Mouse (Mus musculus) thymus, adult 18-20 months (tissue): Measurements from ENCODE around the gene Wdr78.
A peak's percentile ranks its signal among the peaks of the same experiment; 100 is the strongest.

ENCODE experiments used
- DNase-seq, 2 experiments: peaks; one replicate each; pipeline ENCODE4 v3.0.0; 2022; ENCODE audit warnings: mixed read lengths in 2 of 2

Gene Wdr78

DNA sequence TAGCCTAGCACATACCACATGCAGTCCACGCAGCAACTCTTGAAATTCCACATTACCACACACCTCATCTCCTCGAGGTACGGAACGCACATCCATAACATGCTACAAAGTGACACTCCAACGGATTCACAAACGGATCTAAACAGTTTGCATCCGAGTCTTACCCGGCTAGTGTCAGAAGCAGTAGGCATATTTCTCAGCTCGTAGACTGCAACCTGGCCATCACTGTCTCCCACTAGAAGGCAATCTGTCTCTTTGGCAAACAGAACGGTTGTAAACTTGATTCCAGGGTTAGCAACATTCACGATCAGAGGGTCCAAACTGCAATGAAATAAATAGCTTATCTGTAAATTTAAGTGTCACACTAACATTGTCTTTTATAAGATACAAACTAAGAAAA, 66.3 kb downstream of the Wdr78 start:
- no peak for DNase-seq

DNA sequence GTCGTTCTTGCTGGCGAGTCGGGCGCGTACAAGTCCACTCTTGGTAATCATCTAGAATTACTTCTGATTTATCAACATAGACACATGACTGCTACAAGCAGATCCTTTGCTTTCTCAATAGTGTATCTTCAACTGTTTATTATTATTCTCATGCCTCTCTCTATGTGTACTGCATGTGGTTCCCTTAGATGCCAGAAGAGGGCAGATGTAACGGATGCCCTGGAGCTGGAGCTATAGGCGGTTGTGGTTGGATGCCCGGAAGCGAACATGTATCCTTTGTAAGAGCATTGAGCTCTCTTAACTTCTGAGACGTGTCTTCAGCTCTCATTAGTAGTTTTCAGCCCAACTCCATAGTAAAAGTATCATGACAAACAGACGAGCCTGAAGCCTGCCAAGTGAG, 71.4 kb downstream of the Wdr78 start:
- DNase-seq: no peak

DNA sequence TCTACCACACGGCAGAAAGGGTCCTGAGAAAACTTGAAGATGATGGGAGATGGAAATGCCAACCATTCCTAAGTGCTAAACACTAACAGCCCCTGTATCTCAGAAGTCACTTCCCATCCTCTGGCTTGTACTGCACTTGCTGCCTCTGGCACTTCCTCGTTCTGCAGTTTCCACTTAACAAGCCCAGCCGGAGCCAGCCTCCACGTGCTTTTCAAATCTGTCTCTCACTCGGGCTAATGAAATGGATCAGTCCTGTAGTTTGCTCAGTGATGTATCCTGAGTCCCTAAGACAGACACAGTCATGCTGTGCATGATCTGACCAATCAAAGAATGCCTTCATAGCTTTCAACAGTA, 74.5 kb downstream of the Wdr78 start:
- peak in 1 of 2 experiments; percentile 35 for DNase-seq

DNA sequence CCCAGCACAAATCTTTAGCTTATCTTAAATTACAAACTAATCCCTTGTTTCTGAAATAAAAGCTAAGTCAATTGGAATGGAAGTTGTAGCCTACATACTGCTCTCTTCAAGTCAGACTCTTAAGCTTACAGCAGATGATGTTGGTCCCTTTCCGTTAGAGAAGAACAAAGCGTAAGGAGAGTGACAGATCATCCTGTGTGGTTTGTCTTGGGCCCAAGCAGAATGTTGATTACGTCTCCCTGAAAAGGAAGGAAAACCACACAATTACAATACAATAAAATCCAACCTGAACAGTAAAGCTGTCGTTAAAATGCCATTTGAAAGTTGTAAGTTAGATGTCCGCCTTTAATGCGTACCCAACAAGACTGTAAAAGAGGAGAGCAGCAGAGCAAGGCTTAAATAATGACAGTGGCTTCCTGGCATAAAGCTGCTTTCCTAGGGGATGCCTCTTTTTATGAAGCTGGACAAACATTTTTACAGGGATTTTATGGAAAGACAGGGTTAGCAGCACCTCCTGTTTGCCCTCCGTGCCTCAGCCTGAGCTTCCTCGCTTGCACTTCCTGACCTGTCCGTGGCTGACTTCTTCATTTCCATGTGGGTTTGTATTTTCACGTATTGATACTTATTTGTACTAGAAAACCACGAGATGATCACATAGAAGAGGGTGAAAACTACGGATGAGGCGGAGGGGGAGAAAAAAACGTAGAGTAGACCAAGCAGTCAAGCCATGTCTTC, 75.1 kb downstream of the Wdr78 start:
- DNase-seq: no peak

DNA sequence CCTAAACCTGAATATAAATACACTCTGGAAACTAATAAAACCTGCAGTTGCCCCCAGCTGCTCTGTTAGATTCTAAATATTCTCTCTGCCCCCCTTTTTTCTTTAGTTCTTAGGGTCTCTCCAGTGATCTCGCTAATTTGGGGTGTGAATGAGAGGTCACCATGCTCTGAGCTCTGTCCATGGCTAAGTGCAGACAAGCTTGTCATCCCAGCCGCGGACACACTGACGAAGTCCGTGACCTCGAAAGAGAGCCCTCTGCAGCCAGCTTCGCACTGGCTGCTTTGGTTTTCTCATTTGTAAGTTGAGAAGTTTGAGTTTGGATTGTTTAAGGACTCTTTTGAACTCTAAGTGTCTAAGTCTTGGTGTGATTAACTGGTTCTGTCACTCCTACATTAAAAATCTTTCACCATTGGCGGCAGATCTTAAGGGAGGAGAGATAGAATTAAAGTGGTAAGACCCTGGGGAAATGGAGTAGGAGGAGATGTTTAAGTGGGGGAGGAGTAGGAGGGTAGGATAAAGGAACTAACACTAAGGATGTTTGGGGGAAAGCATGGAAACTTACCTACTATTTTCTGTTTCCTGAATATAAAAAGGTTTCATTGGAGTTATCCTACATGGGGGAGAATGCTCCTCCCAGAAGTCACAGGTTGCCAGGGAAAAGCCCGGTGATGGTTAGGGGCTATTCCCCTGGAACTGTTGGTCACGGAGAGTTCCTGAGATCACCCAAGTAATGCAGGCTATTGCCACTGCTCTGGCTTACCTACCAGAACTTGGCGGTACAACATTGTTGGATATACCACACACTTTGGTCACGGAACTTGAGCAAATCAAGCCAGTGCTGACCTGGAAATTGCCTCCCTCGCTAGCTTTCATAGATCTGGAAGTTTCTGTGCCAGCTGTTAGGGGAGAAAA, 85.9 kb downstream of the Wdr78 start:
- no peak for DNase-seq

DNA sequence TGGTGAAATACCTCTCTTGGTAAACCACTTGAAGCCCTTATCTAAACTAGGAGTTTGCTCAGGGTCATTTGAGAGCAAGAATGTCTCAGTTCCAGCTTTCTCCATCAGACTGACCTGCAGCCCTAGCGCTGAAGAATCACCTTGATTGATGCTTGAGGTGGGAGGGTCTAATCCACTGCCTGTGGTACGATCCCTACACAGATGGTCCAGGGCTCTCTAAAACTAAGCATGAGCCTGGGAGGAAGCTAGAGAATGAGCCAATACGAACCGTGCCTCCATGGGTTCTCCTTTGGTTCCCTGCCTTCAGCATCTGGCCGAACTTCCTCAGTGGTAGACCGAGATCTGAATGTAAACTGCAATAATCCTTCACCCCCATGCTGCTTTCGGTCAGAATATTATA, 86.6 kb downstream of the Wdr78 start:
- DNase-seq: no peak

DNA sequence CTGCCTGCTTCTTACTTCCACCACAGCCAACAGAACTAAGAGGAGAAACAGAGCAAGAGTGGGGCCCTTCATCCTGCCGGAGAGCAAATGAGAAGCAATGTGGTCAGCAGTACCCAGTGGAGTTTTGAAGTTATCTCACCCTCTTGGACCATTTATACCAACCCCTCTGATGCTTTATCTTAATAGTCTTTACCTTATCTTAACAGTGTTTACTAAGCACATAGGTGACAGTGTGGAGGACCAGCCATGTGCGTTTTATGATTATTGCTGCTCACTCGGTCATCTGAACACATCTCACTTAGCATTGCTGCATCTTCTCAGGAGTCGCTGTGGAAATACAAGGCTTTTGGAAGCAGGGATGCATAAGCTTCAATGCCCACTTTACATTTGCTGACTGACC, 87.7 kb downstream of the Wdr78 start, which contains the start of gene Insl5:
Gene Insl5 (minus strand): TSS at position 222 of the 400 bp plus-strand sequence.
- no peak for DNase-seq

DNA sequence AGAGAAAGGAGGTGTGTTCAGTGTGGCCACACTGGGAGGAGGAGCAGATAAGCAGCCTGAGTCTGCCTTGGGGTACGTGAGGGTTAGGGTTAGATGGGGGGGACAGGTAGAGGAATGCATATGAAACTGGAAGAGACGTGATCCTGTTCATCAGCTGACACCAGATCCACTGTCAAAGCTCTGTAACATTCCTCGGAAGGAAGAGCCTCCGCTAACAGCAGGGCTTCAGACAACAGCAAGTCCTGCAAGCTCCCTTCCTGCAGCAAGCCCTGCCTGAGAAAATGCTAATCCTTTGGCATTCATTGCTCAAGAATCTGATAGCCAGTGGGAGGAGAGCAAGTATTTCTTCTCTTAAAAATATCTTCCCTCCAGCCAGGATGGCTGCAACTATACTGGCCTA, 100.9 kb downstream of the Wdr78 start:
- no peak for DNase-seq

DNA sequence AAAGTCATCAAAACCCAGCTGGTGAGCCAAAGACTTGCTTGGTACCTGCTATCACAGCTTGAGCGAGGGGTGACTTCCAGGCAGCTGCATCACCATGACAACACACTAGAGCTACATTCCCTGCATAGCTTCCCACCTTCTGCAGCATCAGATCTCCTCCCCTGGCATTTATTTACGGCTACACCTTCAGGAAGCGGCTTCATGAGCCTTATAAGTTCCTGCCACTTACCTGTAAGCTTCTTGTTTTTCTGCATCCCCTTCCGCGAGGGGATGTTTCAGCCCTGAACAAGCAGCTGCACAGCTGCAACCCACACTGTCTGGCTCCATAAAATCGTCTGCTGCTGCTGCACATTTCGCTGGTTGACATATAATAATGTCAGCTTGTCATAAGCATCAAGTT, 102.5 kb downstream of the Wdr78 start:
- DNase-seq: peak; percentile 44 to 63

DNA sequence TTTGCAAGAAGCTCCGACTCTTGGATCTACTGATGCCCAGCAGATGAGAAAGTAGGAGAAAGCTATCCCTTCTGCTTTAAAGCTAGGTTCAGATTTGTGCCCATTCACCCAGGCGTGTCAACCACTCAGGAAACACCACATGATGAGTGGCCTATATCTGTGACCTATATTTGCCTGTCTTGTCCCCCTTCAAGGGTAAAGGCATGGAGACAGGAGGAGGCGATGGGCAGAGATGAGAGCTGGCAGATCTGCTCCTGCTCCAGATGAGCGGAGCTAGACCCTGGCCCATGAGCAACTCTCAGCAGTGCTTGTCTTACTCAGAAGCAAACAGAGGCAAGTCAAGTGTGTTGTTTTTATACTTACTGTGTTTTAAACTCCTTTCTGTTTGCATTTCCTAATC, 103.6 kb downstream of the Wdr78 start:
- no peak for DNase-seq

DNA sequence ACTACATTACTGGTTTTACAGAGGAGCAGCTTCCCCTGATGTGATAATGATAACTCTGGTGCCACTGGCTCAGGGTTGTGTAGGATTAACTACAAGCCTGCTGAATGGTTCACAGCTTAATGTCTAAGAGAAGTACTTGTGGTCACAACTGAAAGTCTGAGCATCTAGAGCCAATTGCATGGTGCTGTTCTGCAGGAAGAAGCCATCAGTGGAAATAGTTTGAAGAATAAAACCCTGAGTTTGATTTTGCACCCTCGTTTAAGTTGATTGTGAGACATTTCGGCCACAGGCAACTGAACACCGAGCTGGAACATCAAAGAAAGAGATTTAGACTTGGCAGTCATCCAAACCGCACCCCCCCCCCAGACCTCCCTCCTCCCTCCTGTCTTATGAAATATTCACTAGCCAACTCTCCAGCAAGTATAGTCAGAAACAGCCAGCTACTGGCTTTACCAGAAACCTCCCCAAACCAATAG, 107.4 kb downstream of the Wdr78 start:
- no peak for DNase-seq

DNA sequence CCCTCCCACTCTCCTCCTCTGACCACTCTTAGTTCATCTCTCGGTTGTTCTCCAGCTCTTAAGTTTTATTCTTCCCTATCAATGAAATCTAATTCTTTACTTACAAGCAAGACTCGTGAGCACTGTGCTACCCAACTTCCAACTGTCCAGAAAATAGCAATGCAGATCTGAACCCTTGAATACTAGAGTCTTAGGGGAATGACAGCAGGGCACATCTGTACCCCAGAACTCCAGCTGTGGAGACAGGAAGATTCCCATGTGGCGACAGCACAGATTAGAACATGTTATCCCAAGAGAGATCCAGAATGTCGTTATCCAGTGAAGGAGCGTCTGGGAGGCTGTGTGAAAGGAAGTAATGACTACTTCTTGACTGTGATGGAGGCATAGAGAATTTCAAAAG, 108.1 kb downstream of the Wdr78 start:
- no peak for DNase-seq

DNA sequence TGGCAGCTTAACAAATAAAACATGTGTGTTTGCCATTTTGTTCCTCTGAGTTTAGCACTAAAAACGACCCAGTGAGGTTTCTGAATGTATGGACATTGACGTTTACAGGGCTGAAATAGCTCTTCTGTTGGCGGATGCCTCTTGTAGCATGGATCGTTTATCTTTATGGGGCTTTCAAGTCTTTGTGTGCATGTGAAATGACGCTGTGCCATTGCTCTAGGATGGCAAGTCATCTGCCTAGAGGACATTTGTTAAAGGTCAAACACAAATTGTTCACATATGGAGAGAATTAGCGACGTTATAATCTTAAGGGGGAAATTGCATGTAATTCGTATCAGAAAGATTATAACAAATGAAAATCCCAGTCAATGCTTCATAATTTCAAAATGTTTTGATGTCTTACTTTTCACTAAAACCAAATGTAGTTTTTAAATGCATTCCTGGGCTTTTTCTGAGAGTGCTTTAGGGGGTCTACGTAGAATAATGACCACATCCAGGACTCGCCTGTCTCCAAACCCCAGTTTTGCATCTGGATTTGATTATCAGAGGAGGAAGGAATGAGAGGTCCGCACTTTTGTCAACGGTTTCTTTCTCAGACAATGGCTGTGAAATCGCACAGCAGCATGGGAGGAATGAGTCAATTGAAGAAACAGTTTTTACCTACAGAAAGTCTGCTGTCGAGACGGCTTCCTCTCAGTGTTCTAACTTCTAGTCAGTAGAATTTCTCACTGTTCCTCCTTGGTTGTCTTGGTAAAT, 109.0 kb downstream of the Wdr78 start:
- no peak for DNase-seq

DNA sequence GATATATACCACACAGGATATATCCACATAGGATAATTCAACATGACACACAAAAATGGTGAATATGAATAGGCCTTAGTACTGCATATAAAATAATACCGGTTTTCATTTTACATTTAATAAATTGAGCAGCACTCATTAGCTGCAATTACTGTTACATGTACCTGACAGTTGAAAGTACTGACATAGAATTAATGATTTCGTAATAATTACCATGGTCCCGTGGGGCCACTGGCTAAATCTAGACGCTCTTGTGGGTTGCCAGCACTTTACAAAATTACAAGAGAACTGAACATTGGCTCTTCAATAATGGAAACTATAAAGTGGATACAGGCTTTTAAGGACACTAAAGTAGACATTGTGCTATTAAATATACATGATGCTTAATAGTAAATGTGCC, 109.7 kb downstream of the Wdr78 start:
- no peak for DNase-seq

DNA sequence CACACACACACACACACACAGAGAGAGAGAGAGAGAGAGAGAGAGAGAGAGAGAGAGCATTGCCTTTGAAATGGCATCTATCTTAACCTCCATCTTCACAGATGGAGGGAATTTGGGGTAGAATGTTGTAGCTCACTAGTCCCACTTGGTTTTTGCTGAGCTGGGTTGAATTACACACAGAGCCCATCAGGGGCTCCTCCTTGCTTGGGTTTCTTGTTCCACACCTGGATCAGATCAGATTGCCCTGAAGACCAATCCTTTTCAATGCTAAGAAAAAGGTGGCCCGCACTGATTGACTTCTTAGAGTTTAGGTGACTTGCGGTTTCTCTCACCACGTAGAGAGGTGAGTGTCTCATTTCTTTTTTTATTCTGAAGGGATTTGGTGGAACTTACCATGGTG, 122.7 kb downstream of the Wdr78 start:
- DNase-seq: no peak

DNA sequence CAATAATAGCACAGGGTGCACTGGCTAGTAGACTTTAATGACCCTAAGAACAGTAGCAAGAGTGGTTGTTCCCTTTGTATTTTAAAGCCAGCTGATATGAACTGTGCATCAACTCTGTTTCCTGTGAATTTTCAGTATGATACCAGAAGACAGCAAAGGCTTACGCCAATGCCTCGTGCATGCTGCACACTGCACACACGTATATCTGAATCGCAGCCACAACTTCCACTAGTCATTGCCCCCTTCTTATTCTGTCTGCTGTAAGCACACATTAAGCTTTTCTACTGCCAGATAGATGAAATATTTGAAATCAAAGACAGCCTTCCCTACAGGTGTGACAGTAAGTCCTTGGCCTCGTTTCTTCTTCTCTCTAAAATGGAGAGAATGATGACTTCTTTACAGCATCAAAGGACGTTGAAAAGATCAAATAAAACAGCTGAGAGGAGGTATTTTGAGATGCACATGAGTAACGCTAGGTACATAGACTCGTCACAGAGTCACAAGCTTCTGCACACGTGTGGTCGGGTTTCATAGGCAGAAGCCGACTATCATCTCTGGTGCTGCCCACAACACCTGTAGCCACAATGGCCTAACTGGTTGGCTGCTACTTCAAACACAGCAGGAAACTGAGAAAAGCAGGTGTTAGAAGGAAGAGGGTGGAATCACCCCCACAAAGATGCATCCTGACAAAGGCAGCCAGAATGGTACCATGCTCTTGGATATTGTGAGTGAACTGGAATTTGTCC, 123.6 kb downstream of the Wdr78 start:
- DNase-seq: peak; percentile 70 to 89

DNA sequence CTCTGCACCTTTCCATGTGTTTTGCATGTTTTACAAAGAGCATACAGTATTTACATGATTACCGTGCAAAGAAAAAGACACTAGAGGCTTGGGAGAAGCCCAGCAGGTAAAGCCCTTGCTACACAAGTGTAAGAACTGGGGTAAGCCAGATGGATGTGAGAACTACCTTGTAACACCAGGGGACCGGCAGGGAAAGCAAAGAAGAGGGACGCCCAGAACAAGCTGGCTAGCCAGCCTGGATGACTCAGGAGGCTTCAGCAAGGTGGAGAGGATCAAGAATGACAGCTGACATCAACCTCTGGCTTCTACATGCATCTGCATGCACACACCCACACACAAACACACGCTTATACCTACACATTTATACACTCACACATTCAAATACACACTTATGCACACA, 124.3 kb downstream of the Wdr78 start:
- peak in 1 of 2 experiments; percentile 63 for DNase-seq

DNA sequence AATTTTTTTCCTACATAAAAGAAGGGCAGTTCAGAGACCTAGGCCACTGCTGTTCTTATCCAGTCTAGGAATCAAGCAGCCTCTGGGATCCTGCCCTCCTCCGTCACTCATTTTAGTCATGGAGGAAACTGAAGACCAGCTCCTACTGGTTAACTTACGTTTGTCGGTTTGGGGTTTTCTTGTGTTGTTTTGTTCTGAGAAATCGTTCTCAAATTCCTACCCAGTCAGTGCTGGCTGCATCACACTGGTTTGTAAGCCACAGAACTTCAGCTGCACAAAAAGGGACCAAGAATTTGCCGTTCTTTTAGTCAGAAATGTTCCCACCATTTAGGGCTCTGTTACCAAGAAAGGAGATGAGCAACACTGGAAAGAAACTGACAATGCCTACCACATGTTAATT, 125.0 kb downstream of the Wdr78 start:
- peak in 1 of 2 experiments; percentile 54 for DNase-seq

DNA sequence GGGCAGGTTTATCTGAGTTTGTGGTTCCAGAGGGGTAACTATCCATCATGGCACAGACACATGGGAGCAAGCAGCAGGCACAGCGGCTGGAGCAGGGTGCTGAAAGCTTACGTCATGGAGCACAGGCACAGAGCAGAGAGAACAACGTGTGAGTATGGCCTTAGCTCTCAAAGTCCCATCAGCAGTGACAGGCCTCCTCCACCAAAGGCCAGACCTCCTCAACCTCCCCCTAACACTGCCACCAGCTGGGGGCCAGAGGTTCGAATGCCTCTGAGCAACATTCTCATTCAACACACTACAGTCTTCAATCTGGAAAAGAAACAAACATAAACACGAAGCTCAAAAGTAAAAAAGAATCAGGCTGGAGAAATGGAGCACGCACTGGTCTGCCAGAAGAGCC, 125.8 kb downstream of the Wdr78 start:
- peak in 1 of 2 experiments; percentile 57 for DNase-seq
